In the genomic region with DNA sequence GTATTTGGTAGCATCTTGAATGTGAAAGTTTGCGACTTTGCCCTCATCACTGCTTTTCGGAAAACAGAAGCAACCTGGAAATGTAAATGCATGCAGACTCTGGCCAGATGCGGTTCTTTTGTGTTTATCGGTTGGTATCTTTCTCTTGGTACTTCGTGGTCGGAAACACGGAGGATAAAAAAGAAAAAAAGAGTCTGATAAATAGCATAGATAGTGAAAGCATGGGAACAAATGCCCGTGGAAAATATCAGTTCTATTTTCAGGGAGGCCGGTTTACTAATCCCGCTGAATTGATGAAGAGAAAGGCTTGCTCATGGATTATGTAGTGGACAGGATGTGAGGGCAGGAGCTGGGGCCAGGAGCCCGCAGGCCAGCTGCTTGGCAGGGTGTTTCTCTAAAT, we compare ENCODE assay signal across 8 mouse cellular contexts. TPM values are rescaled to one million over a fixed set of nuclear protein-coding genes. Genes with fewer than 3 reads are reported as not detected.
A peak's percentile ranks its signal among the peaks of the same experiment; 100 is the strongest.
DNase-seq lines count a peak whose midpoint lies in the region; ATAC-seq and TF ChIP-seq lines count a peak whose summit lies in the region.

No protein-coding gene starts in this region.

- DNase-seq in lung, adult 2 months = no peak
- no peak for DNase-seq in lung, postnatal 14 days
- peak; percentile 57 for DNase-seq in embryo, embryonic 10.5 days (ENCODE audit: low spot score)
- peak; percentile 41 for DNase-seq in midbrain, embryonic 14.5 days
- no peak for DNase-seq in layer of hippocampus, adult 11-12 months (ENCODE audit: low spot score)
- DNase-seq in frontal cortex, postnatal 14 days (ENCODE audit: low spot score in 2 of 2) = no peak
- DNase-seq in spleen, postnatal 36 days (ENCODE audit: low spot score in 2 of 2) = no peak

- H3K27ac ChIP-seq in hindbrain, embryonic 13.5 days = peak overlapping the region; percentile 97
- H3K27ac ChIP-seq in midbrain, embryonic 14.5 days (replicated peaks; ENCODE audit: low read depth, low read length) = peak overlapping the region; percentile 92

- TF ChIP-seq POLR2A in lung, adult 2 months (IDR thresholded peaks at IDR 0.05; ENCODE audit: borderline replicate concordance, extremely low read depth, low read depth, low read length) = no peak

- 3% methylated on average over 11 of the region's 11 CpGs for WGBS in lung, adult 2 months
- under 1% methylated on average over 11 of the region's 11 CpGs for WGBS in hindbrain, embryonic 13.5 days
- under 1% methylated on average over 11 of the region's 11 CpGs for WGBS in midbrain, embryonic 14.5 days

- H3K4me1 ChIP-seq in lung, adult 2 months (ENCODE audit: control insufficient read depth, insufficient read depth, low read length) = peaks cover 11% of the 10 kb centered on the region
- H3K4me1 ChIP-seq in hindbrain, embryonic 13.5 days (replicated peaks) = peaks cover 64% of the 10 kb centered on the region
- H3K4me1 ChIP-seq in midbrain, embryonic 14.5 days (ENCODE audit: control insufficient read depth, insufficient read depth, low read length) = peaks cover 46% of the 10 kb centered on the region

- no peaks in the 10 kb centered on the region for H3K27me3 ChIP-seq in hindbrain, embryonic 13.5 days
- no peaks in the 10 kb centered on the region for H3K27me3 ChIP-seq in midbrain, embryonic 14.5 days (ENCODE audit: control insufficient read depth, insufficient read depth, low read length)

- peak overlapping the region; percentile 98 for H3K9ac ChIP-seq in hindbrain, embryonic 13.5 days
- H3K9ac ChIP-seq in midbrain, embryonic 14.5 days (replicated peaks; ENCODE audit: low read length) = peak overlapping the region; percentile 93

- H3K36me3 ChIP-seq in hindbrain, embryonic 13.5 days = no peaks in the 10 kb centered on the region; the same call in 1 of the 2 replicates
- H3K36me3 ChIP-seq in midbrain, embryonic 14.5 days (ENCODE audit: control insufficient read depth, insufficient read depth, low read length) = peaks cover 4% of the 10 kb centered on the region; the same call in 1 of the 2 replicates

- ATAC-seq in hindbrain, embryonic 13.5 days (ENCODE audit: low FRiP score) = no peak
- no peak for ATAC-seq in midbrain, embryonic 14.5 days (ENCODE audit: low FRiP score, low TSS enrichment)

- TF ChIP-seq CTCF in lung, adult 2 months (IDR thresholded peaks at IDR 0.05; ENCODE audit: insufficient read depth, low read length) = no peak

- H3K4me2 ChIP-seq in hindbrain, embryonic 13.5 days = peak overlapping the region; percentile 79
- H3K4me2 ChIP-seq in midbrain, embryonic 14.5 days (ENCODE audit: low read length) = peak overlapping the region; percentile 72

- no peaks in the 10 kb centered on the region for H3K9me3 ChIP-seq in hindbrain, embryonic 13.5 days
- no peaks in the 10 kb centered on the region for H3K9me3 ChIP-seq in midbrain, embryonic 14.5 days (ENCODE audit: control insufficient read depth, low read length)

- peak overlapping the region; percentile 78 for H3K4me3 ChIP-seq in lung, adult 2 months (replicated peaks; ENCODE audit: extremely low read depth, low read depth, low read length)
- H3K4me3 ChIP-seq in hindbrain, embryonic 13.5 days = peak overlapping the region; percentile 91
- peak overlapping the region; percentile 92 for H3K4me3 ChIP-seq in midbrain, embryonic 14.5 days (replicated peaks; ENCODE audit: low read depth, low read length)

RNA-seq across cellular contexts. Expression of gene Itsn1, which starts 1.4 kb away (rescaled TPM):
- polyA plus RNA-seq in lung, adult 2 months (2012; rRNA removed) = 18.4 and 43.7 TPM in 2 replicates
- 54.8 and 55.2 TPM in 2 replicates for polyA plus RNA-seq in hindbrain, embryonic 13.5 days (2015; fragmentation: Nextera tagmentation; extraction: Ambion mirVana)
- polyA plus RNA-seq in midbrain, embryonic 14.5 days (2014; fragmentation: Nextera tagmentation; extraction: Ambion mirVana) = 57.8 and 67.5 TPM in 2 replicates

RNA-seq across cellular contexts. Expression of gene Cryzl1, which starts 1.7 kb away (rescaled TPM):
- 22.3 and 29.8 TPM in 2 replicates for polyA plus RNA-seq in lung, adult 2 months (2012; rRNA removed)
- 95.5 and 97.1 TPM in 2 replicates for polyA plus RNA-seq in hindbrain, embryonic 13.5 days (2015; fragmentation: Nextera tagmentation; extraction: Ambion mirVana)
- 113 and 135 TPM in 2 replicates for polyA plus RNA-seq in midbrain, embryonic 14.5 days (2014; fragmentation: Nextera tagmentation; extraction: Ambion mirVana)

RNA-seq across cellular contexts. Expression of gene Donson, which starts 41.9 kb away (rescaled TPM):
- 5.5 and 6.6 TPM in 2 replicates for polyA plus RNA-seq in lung, adult 2 months (2012; rRNA removed)
- 18.8 and 21.0 TPM in 2 replicates for polyA plus RNA-seq in hindbrain, embryonic 13.5 days (2015; fragmentation: Nextera tagmentation; extraction: Ambion mirVana)
- 22.2 and 24.7 TPM in 2 replicates for polyA plus RNA-seq in midbrain, embryonic 14.5 days (2014; fragmentation: Nextera tagmentation; extraction: Ambion mirVana)

Comparison
In these comparisons a context has a peak if more than half of its experiments do, and no peak if none do; other contexts are left out.
1. DNase-seq: peak in embryo, embryonic 10.5 days (single experiment) and midbrain, embryonic 14.5 days (single experiment); none in lung, adult 2 months (single experiment), lung, postnatal 14 days (single experiment), layer of hippocampus, adult 11-12 months (single experiment), frontal cortex, postnatal 14 days (0 of 2) and spleen, postnatal 36 days (0 of 2).
2. Peak in every context shown above with its lines, with median percentiles within 50 percentile points of each other: H3K4me3 ChIP-seq.